Mouse (Mus musculus) layer of hippocampus, adult 2 months (tissue): ENCODE data around the gene Lonrf3. TPM values are rescaled to one million over a fixed set of nuclear protein-coding genes. Genes with fewer than 3 reads are reported as not detected.

ENCODE experiments used
- DNase-seq, 2 experiments: peaks; one replicate each; pipeline ENCODE4 v3.0.0; 2022; ENCODE audit warnings: low spot score in 2 of 2
- H3K27ac ChIP-seq: fragments of 200-600 bp; 2 replicates; pipeline ENCODE4 v1.8.1; 2022
- H3K4me3 ChIP-seq: fragments of 200-600 bp; 2 replicates; pipeline ENCODE4 v1.8.1; 2022; ENCODE audit warnings: mild to moderate bottlenecking
- CTCF ChIP-seq: fragments of 200-600 bp; conservative IDR thresholded peaks from 2 replicates; pipeline ENCODE4 v1.8.1; 2022; ENCODE audit warnings: antibody characterized with exemption, mild to moderate bottlenecking, moderate library complexity
- long read RNA-seq, 2 experiments: library from polyadenylated mRNA; stranded (forward); transcript quantifications; one replicate each; pipeline ENCODE4 v2.0.0; 2021; ENCODE audit warnings: borderline mapping rate in 2 of 2
- total RNA-seq, 2 experiments: library from RNA; stranded (reverse); gene quantifications; 2 replicates each; pipeline ENCODE4 v1.2.3; 2021

The Lonrf3 gene
- 10 to 100 TPM; 26.8 to 30.8 TPM for total RNA-seq
- long read RNA-seq, experiment 1, partial matches to known transcripts, result 1 of 5 reads
- long read RNA-seq, experiment 1, other reads (novel, unspliced or antisense), result 0 of 5 reads
- long read RNA-seq, experiment 2, transcript Lonrf3-201 (11 exons, 2,911 nt), result major isoform, 5 of 6 reads
- long read RNA-seq, experiment 2, partial matches to known transcripts, result 1 of 6 reads
- long read RNA-seq, experiment 2, other reads (novel, unspliced or antisense), result 0 of 6 reads

- Histone ChIP-seq H3K4me3 (peak within 1 kb of the TSS; percentile 65), H3K27ac (peak within 1 kb of the TSS; percentile 82)
- TF ChIP-seq CTCF, result no peak
- DNase-seq, result peak; percentile 72 to 73
Observed at GRCm38 (mm10) chrX:36328271-36329039, at the start of gene Lonrf3. TSS of gene Lonrf3 (plus strand) at chrX:36328353.

- no peak for TF ChIP-seq CTCF
- Histone ChIP-seq H3K4me3 (no peak overlapping the region), H3K27ac (no peak overlapping the region)
- no peak for DNase-seq
Observed at GRCm38 (mm10) chrX:36278750-36279149, 49.4 kb upstream of the Lonrf3 start.

DNA sequence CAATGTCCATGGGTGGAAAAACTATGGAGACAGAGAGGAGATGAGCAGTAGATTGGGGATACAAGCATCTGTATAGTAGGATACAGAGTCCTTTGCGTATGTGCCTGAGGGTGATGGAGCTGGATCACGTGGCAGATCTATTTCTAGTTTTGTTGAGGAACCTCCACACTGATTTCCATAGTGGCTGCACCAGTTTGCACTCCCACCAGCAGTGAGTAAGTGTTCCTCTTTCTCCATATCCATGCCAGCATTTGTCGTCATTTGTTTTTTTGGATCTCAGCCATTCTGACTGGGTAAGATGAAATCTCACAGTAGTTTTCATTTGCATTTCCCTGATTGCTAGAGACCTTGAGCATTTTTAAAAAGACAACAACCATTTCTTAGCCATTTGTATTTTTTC is 16.7 kb upstream of the Lonrf3 start:
- H3K4me3 ChIP-seq, result no peak overlapping the region
- DNase-seq, result peak; percentile 58 to 71
- no peak for TF ChIP-seq CTCF
- H3K27ac ChIP-seq, result no peak overlapping the region

DNA sequence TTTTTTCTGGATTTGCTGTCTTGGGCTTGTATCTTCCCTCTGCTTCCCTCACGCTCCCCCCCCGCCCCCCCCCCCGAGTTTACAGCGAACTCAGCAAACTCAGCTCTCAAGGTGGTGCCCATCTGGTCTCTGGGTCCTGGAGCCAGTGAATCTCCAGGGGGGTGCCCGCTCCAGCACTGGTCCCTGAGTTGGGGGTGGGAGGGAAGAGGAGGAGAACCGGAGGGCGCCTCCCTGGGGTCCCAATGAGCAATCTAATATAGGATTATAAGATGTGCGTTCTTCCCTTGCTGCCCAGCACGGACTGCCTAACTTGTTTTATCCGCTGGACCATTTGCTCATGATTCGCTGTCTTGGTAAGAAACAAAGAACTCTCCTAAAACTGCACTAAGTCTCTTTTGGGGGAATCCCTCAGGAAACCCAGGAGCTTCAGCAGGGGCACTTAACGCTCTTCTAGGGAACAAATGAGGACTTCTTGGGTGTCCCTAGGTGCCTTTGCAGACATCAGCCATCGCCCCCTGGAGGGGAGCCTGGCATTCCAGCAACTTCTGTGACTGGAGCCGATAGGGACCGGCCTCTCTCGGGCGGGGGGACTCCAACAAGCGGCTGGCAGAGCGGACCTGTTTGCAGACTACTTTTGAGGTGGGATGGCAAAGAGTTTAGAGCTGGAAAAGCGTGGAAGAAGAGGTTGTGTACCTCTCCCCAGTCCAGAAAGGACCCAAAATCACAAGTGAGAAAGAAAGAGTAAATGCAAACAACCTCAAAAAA is 480 bp upstream of the Lonrf3 start:
- DNase-seq, result peak; percentile 25 to 32
- Histone ChIP-seq H3K4me3 (peak overlapping the region; percentile 65), H3K27ac (peak overlapping the region; percentile 80)
- TF ChIP-seq CTCF, result peak; percentile 60

DNA sequence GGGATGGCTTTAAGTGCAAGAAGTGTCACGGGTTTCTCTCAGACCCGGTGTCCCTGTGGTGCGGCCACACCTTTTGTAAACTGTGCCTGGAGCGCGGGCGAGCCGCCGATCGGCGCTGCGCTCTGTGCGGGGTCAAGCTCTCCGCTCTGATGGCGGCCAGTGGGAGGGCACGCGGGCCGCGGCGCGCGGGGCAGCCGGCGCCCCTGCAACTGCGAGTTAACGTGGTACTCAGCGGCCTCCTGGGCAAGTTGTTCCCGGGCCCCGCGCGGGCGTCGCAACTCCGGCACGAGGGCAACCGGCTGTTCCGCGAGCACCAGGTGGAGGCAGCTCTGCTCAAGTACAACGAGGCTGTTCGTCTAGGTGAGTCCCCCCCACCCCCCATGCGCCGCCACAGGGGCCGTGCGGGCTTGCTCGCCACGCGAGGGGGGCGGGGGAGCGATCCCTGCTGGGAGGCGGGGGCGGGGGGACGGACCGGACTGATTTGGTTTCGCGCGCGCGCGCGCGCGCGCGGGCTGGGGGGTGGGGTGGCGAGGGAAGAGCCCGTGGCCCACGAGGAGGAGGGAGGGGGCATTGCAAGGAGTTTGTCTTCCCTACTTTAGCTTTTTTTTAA is 992 bp downstream of the Lonrf3 start:
- peak overlapping the region; percentile 65 for H3K4me3 ChIP-seq
- peak overlapping the region; percentile 82 for H3K27ac ChIP-seq
- TF ChIP-seq CTCF, result no peak
- no peak for DNase-seq

DNA sequence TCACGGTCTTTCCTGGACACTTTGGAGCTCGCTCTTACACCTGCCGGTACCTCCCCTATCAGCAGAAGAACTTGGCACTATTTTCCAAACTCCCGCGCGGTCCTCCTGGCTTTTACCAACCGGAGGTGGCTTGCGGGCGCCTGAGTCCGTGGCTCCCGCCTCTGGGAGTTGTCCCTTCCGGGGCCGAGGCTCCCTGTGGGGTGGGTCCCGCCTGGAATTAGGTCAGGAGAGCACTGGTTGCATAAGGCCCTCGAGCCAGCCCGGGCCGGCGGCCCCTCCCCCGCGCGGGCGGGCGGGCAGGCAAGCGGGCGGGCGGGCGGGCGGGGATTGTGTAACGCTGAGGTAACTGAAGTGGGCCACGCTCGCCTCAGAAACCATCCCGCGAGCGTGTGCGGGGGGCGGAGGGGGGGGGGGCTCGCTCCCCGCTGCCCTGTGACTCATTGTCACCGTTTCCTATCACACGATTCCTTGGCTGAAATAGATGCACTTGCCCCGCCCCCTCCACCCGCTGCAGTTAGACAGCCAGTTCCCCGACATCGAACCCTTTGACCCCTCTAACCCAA is 1.8 kb downstream of the Lonrf3 start:
- peak overlapping the region; percentile 65 for H3K4me3 ChIP-seq
- no peak for TF ChIP-seq CTCF
- peak in 1 of 2 experiments; percentile 18 for DNase-seq
- peak overlapping the region; percentile 61 for H3K27ac ChIP-seq

DNA sequence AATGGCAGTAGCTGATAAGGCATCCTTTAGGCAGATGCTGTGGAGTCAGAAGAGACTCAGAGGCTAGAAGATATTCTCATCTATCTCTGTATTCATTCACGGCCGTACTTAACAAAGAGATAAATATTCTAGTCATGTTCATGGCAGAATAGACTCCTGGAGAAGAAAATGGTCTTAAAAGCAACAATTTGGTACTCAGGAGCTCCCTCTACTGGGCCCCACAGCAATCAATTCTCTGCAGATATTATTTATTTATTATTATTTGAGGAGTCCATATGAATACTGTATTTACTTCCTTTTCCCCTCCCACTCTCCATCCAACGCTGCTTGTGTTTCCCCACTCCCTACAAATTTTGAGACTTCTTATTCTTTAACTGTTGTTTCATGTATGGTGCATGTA is 24.3 kb downstream of the Lonrf3 start:
- no peak overlapping the region for H3K4me3 ChIP-seq
- no peak overlapping the region for H3K27ac ChIP-seq
- peak in 1 of 2 experiments; percentile 37 for DNase-seq
- TF ChIP-seq CTCF, result peak; percentile 81

DNA sequence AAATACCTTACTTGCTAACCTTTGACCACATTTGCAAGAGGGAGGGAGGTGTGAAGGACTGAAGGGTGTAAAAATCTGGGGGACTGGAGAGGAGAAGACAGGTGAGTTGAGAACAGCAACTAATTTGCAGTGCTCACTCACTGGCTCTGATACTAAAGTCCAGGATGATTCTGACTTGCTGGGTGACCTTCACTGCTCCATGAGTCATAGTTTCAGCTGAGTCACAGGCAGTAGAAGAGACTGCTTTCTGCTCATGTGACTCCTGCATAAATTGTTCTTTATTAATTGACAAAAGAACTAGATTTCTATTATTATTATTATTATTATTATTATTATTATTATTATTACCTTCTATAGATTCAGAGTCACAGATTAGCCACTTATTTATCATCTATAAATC is 57.2 kb downstream of the Lonrf3 start:
- no peak overlapping the region for H3K4me3 ChIP-seq
- TF ChIP-seq CTCF, result no peak
- no peak overlapping the region for H3K27ac ChIP-seq
- DNase-seq, result no peak

DNA sequence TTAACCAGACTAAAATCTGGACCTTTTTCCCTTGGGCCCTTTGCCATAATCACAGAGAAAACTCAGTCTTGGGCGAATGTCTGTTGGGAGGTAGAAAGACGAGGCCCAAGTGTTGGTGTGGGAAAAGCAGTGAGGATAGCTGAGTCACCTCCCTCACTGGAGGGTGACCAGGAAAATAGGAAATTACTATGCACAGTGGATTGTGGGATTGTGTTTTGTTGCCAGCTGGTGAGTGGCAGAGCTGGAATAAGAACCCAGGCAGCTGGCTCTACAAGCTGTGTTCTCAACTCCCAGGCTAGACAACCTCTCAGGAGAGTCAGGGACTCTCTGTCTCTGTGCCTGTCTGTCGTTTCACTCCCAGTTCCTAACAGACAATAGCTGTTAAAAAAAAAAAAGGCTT is 61.8 kb downstream of the Lonrf3 start:
- no peak for TF ChIP-seq CTCF
- H3K4me3 ChIP-seq, result no peak overlapping the region
- DNase-seq, result peak; percentile 66 to 87
- peak overlapping the region; percentile 90 for H3K27ac ChIP-seq

DNA sequence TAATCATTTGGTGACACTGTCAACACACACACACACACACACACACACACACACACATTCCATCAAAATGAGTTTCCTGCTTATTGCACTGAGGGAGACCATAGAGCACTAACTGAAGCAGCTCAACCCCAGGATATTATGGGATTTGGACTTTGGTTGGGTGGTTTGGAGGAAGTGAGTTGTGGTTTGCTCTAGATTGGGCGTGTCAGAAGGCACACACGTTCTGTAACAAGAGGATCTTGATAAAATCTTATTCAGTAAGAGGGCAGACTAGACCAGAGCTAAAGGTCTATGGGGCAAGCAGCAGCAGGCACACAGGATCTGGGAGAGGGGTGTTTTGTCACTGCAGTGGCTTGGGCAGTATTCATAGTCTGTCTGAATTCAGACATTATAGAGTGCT is 62.4 kb downstream of the Lonrf3 start:
- DNase-seq, result no peak
- Histone ChIP-seq H3K4me3 (no peak overlapping the region), H3K27ac (peak overlapping the region; percentile 90)
- TF ChIP-seq CTCF, result no peak

- no peak overlapping the region for H3K4me3 ChIP-seq
- peak; percentile 16 to 28 for DNase-seq
- peak overlapping the region; percentile 90 for H3K27ac ChIP-seq
- TF ChIP-seq CTCF, result no peak
Observed at GRCm38 (mm10) chrX:36392672-36393071, 64.5 kb downstream of the Lonrf3 start.

DNA sequence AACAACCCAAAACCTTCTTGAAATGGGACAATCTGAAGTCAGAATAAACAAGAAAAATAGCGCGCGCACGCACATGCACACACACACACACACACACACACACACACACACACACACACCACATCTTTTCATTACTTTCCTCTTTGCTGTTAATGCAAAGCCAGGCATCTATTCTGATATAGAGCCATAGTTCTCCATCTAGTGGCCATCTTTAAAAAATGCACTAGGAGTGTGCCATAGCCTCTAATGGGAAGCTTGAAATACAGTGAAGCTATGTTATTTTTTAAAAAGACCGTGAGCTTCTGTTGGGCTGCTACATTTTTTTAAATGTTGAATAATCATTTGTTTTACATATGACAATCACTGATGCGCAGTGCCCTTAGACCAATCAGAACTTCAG is 65.1 kb downstream of the Lonrf3 start:
- peak; percentile 70 for TF ChIP-seq CTCF
- DNase-seq, result peak in 1 of 2 experiments; percentile 10
- Histone ChIP-seq H3K4me3 (no peak overlapping the region), H3K27ac (peak overlapping the region; percentile 90)

- no peak within 1 kb of the TSS for H3K4me3 ChIP-seq
- H3K27ac ChIP-seq, result no peak within 1 kb of the TSS
- no peak for TF ChIP-seq CTCF
- DNase-seq, result no peak
Observed at GRCm38 (mm10) chrX:36400980-36401379, 72.8 kb downstream of the Lonrf3 start, which contains the start of gene Gm6268. TSS of gene Gm6268 (plus strand) at chrX:36401280.
